Mouse (Mus musculus) forebrain, embryonic 15.5 days (tissue): ENCODE data around the gene Arl4d. TPM values are rescaled to one million over a fixed set of nuclear protein-coding genes. Genes with fewer than 3 reads are reported as not detected.

Experiments used
- ATAC-seq: fragments of 200-750 bp; cut with Nextera tagmentation; replicated peaks from 2 replicates; pipeline ENCODE4 v1.8.0; 2017; ENCODE audit warnings: mild to moderate bottlenecking, moderate TSS enrichment, moderate library complexity
- H3K27ac ChIP-seq: fragments of 300-500 bp; sonication (generic); replicated peaks from 2 replicates; pipeline ENCODE4 v1.5.1; 2015; ENCODE audit warnings: mild to moderate bottlenecking, inconsistent platforms
- H3K27me3 ChIP-seq: fragments of 300-500 bp; sonication (generic); 2 replicates; pipeline ENCODE4 v1.6.1; 2015; ENCODE audit warnings: inconsistent platforms
- H3K36me3 ChIP-seq: fragments of 300-500 bp; sonication (generic); 2 replicates; pipeline ENCODE4 v1.6.1; 2015; ENCODE audit warnings: mild to moderate bottlenecking, inconsistent platforms
- H3K4me1 ChIP-seq: fragments of 300-500 bp; sonication (generic); 2 replicates; pipeline ENCODE4 v1.6.1; 2015; ENCODE audit warnings: inconsistent platforms
- H3K4me2 ChIP-seq: fragments of 300-500 bp; sonication (generic); replicated peaks from 2 replicates; pipeline ENCODE4 v1.6.1; 2015; ENCODE audit warnings: mild to moderate bottlenecking, inconsistent platforms
- H3K4me3 ChIP-seq: fragments of 300-500 bp; sonication (generic); 2 replicates; pipeline ENCODE4 v1.5.1; 2015; ENCODE audit warnings: mild to moderate bottlenecking, inconsistent platforms
- H3K9ac ChIP-seq: fragments of 300-500 bp; sonication (generic); replicated peaks from 2 replicates; pipeline ENCODE4 v1.6.1; 2015; ENCODE audit warnings: mild to moderate bottlenecking, inconsistent platforms
- H3K9me3 ChIP-seq: fragments of 300-500 bp; sonication (generic); 2 replicates; pipeline ENCODE4 v1.6.1; 2016; ENCODE audit warnings: inconsistent platforms
- WGBS: fragments of 180-500 bp; shearing (Covaris S2); methylation state at CpG from one replicate; pipeline ENCODE4 v1.1.7; 2015; ENCODE audit warnings: mixed read lengths; 5-methylcytosine and 5-hydroxymethylcytosine counted together
- polyA plus RNA-seq: library from polyadenylated mRNA; unstranded; fragments of >200 nt; fragmentation: Nextera tagmentation; extraction: Ambion mirVana; gene quantifications from 2 replicates; pipeline ENCODE4 v1.2.1, GENCODE M21; 2015

The Arl4d gene
- polyA plus RNA-seq, 1 experiment from 2014 or later, result 45.8 TPM

DNA sequence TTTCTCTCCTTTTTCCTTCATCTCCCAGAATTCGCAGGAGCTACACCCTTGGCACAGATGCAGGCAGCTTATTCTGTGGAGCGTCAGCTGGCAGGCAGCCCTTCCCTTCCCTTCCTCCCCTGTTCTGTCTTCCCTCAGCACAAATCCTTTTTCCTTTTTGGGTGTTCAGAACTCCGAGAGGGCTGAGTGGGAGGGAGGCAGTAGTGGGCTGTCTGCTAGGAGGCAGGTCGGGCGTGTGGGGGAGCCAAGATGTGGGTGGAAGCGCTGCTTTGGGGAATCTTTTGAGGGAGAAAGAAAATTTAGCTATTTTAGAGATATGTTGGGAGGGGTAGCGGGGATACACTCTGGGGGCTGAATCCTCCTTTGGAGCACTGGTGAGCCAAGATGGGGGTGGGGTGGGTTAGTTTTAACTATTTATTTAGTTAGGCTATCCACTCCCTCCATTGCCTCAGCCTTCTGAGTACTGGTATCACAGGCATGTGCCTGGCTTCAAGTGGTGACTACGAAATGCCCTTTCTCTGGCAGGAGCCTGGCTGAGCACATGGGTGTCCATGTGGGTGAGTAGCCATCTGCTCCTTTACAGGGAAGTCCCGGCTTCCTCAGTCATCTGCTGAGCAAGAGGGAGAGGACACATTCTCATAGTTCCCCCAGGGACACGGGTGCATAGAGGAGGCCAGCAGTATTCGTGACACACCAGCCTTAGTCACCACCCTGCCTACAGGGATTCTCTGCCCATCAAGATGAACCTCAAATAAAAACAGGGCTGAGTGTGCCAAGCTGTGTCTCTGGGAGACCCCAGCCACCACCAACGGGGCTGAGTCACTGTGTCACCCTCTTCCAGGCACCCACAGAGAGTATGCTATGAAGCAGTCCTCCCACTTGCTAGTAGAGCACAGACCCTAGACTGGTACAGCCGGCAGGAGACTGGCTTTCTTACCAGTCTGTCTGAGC is 22.3 kb downstream of the Arl4d start:
- 36% methylated on average over 13 of the region's 13 CpGs for WGBS
- H3K9me3 ChIP-seq, result no peaks in the 10 kb centered on the region
- peaks cover 50% of the 10 kb centered on the region for H3K4me1 ChIP-seq
- peak; percentile 77 for ATAC-seq
- peak overlapping the region; percentile 91 for H3K27ac ChIP-seq
- no peaks in the 10 kb centered on the region for H3K36me3 ChIP-seq
- peak overlapping the region; percentile 23 for H3K4me2 ChIP-seq
- H3K27me3 ChIP-seq, result no peaks in the 10 kb centered on the region
- no peak overlapping the region for H3K4me3 ChIP-seq
- H3K9ac ChIP-seq, result 0 out of 2 replicates have a peak overlapping the region, but pooled peaks have one; percentile 28

- peak; percentile 91 for ATAC-seq
- WGBS, result 24% methylated on average over 10 of the region's 10 CpGs
- Histone ChIP-seq H3K9me3 (no peaks in the 10 kb centered on the region), H3K27ac (peak overlapping the region; percentile 91), H3K9ac (no peak overlapping the region), H3K27me3 (no peaks in the 10 kb centered on the region), H3K4me2 (no peak overlapping the region; the same call in 1 of the 2 replicates), H3K4me1 (peaks cover 50% of the 10 kb centered on the region), H3K36me3 (no peaks in the 10 kb centered on the region), H3K4me3 (no peak overlapping the region)
These were observed 24.4 kb downstream of the Arl4d start for GRCm38 (mm10) chr11:101689701-101690113.

GRCm38 (mm10) chr11:101690326-101690725 is 25.0 kb downstream of the Arl4d start:
- H3K9ac ChIP-seq, result no peak overlapping the region
- no peaks in the 10 kb centered on the region for H3K27me3 ChIP-seq
- 61% methylated on average over 5 of the region's 5 CpGs for WGBS
- no peak overlapping the region for H3K4me2 ChIP-seq
- ATAC-seq, result no peak
- peaks cover 54% of the 10 kb centered on the region for H3K4me1 ChIP-seq
- H3K27ac ChIP-seq, result peak overlapping the region; percentile 91
- H3K9me3 ChIP-seq, result no peaks in the 10 kb centered on the region
- H3K36me3 ChIP-seq, result no peaks in the 10 kb centered on the region
- no peak overlapping the region for H3K4me3 ChIP-seq

DNA sequence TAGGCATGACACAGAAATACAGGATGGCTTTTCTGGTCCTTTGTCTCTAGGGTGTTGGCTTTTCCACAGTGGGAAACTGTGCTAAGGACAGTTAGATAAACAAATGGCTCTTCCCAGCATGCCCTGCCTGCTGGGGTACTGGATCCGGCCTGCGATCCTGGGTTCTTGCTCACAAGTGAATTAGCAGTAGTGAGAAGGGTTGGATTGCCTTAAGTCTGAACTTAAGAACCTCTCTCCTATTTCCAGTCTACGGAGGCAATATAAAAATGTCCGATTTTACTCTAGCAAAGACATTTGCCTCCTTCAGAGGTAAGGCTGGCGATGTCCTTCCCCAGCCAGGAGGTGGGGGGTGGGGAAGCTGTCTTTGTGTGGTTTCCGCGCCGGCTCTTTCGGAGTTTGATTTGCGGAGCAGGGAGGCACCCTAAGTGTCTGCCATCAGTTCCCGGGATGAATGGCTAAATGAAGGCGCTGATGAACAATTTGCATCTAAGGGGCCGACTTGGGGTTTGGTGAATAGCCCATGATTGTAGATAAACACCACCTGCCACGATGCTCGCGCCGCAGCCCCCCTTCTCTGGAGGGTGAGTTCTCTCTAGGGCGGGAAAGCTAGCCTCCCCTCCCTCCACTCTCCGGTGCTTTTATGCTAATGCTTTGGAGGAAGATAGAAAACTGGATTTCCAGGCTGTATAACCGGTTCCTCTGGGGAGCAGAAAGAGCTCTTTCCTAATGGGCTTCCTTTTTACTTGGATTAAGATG is 30.7 kb downstream of the Arl4d start:
- Histone ChIP-seq H3K36me3 (no peaks in the 10 kb centered on the region), H3K27me3 (no peaks in the 10 kb centered on the region), H3K27ac (peak overlapping the region; percentile 95), H3K4me3 (peak overlapping the region; percentile 27), H3K9ac (peak overlapping the region; percentile 23), H3K9me3 (no peaks in the 10 kb centered on the region), H3K4me2 (peak overlapping the region; percentile 44), H3K4me1 (peaks cover 45% of the 10 kb centered on the region)
- ATAC-seq, result peak; percentile 93
- WGBS, result under 1% methylated on average over 20 of the region's 20 CpGs

DNA sequence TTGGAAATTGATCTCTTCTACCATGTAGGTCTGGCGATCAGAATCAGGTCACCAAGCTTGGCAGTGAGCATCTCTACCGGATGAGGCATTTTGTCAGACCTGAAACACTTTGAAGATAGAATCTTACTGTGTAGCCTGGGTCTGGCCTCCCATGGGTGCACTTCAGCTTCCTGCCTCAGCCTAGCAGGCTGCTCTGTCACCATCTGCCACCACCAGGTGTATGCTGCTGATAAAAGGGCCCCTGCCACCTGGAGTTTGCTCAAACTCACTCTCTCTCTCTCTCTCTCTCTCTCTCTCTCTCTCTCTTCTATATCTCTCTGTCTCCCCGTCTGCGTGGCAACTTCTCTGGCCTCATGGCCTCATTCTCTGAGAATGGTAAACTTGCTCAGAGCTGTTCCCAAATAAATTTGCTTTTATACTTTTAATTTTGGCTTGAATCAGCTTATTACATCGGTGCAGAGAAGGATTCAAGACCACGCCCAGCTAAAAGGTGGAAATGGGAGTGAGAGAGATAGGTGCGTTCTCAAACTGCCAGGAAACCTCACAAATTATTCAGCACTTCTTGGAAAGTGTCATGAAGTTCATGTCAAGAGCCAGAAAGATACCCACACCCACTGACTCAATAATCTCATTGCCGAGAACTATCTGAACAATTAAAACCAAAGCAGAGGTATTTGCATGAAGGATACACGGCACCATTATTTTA is 32.0 kb downstream of the Arl4d start:
- ATAC-seq, result no peak
- no peak overlapping the region for H3K4me2 ChIP-seq
- peaks cover 40% of the 10 kb centered on the region for H3K4me1 ChIP-seq
- H3K9ac ChIP-seq, result no peak overlapping the region
- peak overlapping the region; percentile 95 for H3K27ac ChIP-seq
- no peaks in the 10 kb centered on the region for H3K36me3 ChIP-seq
- WGBS, result 94% methylated on average over 9 of the region's 9 CpGs
- H3K4me3 ChIP-seq, result no peak overlapping the region
- no peaks in the 10 kb centered on the region for H3K27me3 ChIP-seq
- H3K9me3 ChIP-seq, result no peaks in the 10 kb centered on the region

GRCm38 (mm10) chr11:101698114-101698513 is 32.8 kb downstream of the Arl4d start:
- H3K9ac ChIP-seq, result no peak overlapping the region
- H3K9me3 ChIP-seq, result no peaks in the 10 kb centered on the region
- no peaks in the 10 kb centered on the region for H3K27me3 ChIP-seq
- H3K4me3 ChIP-seq, result no peak overlapping the region
- no peak for ATAC-seq
- H3K4me2 ChIP-seq, result no peak overlapping the region
- no peaks in the 10 kb centered on the region for H3K36me3 ChIP-seq
- peak overlapping the region; percentile 95 for H3K27ac ChIP-seq
- peaks cover 40% of the 10 kb centered on the region for H3K4me1 ChIP-seq

GRCm38 (mm10) chr11:101699556-101699955 is 34.2 kb downstream of the Arl4d start:
- no peak overlapping the region; the same call in 1 of the 2 replicates for H3K27ac ChIP-seq
- WGBS, result 78% methylated on average over 1 of the region's 1 CpGs
- no peak overlapping the region for H3K4me2 ChIP-seq
- no peaks in the 10 kb centered on the region for H3K27me3 ChIP-seq
- H3K36me3 ChIP-seq, result no peaks in the 10 kb centered on the region
- H3K9ac ChIP-seq, result no peak overlapping the region
- peaks cover 40% of the 10 kb centered on the region for H3K4me1 ChIP-seq
- ATAC-seq, result no peak
- no peaks in the 10 kb centered on the region for H3K9me3 ChIP-seq
- no peak overlapping the region for H3K4me3 ChIP-seq

GRCm38 (mm10) chr11:101699991-101700390 is 34.6 kb downstream of the Arl4d start:
- Histone ChIP-seq H3K27me3 (no peaks in the 10 kb centered on the region), H3K27ac (peak overlapping the region; percentile 56; the same call in 1 of the 2 replicates), H3K4me3 (no peak overlapping the region), H3K36me3 (no peaks in the 10 kb centered on the region), H3K9ac (no peak overlapping the region), H3K9me3 (no peaks in the 10 kb centered on the region), H3K4me2 (no peak overlapping the region), H3K4me1 (peaks cover 40% of the 10 kb centered on the region)
- no peak for ATAC-seq
- WGBS, result 70% methylated on average over 7 of the region's 7 CpGs

DNA sequence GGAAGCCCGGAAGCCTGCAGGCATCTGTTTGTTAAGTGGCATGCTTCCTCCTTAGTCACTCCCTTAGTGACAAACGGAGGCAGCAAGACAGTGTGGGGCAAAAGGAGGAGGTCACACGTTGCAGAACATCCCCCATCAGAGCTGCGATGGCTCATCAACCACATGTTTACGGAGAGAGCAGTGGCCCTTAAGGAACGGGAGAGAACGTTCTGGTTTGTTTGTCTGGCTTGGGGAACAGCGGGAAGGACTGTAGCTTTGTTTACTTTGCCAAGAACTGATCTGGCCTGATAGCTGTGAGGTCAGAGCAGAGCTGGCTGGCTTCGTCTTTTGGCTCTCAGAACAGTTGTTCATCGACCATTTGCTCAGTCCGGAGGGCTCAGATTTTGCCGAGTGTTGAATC is 35.1 kb downstream of the Arl4d start:
- WGBS, result 58% methylated on average over 12 of the region's 12 CpGs
- ATAC-seq, result no peak
- Histone ChIP-seq H3K4me2 (no peak overlapping the region), H3K4me3 (no peak overlapping the region), H3K27me3 (no peaks in the 10 kb centered on the region), H3K27ac (peak overlapping the region; percentile 56; the same call in 1 of the 2 replicates), H3K9me3 (no peaks in the 10 kb centered on the region), H3K4me1 (peaks cover 35% of the 10 kb centered on the region), H3K9ac (no peak overlapping the region), H3K36me3 (no peaks in the 10 kb centered on the region)

DNA sequence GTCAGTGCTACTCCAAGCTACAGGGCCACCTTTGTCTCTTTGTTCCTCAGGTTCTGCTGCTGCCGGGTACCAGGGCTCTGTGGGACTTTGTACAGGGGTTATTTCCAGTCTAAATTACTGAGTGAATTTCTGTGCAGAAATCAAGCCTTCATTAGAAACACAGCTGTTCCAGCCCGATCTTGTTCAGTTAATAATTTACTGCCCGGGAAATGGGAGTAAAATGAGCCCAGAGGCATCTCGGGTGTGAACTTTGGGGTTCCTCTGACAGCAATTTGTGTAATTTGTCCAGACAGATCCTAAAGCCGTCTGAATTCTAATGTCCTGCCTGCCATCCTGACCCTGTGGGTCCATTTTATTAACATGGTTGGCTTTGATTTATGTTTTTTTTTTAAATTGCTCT is 38.7 kb downstream of the Arl4d start:
- Histone ChIP-seq H3K27me3 (no peaks in the 10 kb centered on the region), H3K4me1 (peaks cover 11% of the 10 kb centered on the region), H3K9me3 (no peaks in the 10 kb centered on the region), H3K9ac (no peak overlapping the region), H3K4me2 (no peak overlapping the region), H3K36me3 (no peaks in the 10 kb centered on the region), H3K27ac (peak overlapping the region; percentile 77), H3K4me3 (no peak overlapping the region)
- ATAC-seq, result no peak
- WGBS, result 54% methylated on average over 5 of the region's 5 CpGs

DNA sequence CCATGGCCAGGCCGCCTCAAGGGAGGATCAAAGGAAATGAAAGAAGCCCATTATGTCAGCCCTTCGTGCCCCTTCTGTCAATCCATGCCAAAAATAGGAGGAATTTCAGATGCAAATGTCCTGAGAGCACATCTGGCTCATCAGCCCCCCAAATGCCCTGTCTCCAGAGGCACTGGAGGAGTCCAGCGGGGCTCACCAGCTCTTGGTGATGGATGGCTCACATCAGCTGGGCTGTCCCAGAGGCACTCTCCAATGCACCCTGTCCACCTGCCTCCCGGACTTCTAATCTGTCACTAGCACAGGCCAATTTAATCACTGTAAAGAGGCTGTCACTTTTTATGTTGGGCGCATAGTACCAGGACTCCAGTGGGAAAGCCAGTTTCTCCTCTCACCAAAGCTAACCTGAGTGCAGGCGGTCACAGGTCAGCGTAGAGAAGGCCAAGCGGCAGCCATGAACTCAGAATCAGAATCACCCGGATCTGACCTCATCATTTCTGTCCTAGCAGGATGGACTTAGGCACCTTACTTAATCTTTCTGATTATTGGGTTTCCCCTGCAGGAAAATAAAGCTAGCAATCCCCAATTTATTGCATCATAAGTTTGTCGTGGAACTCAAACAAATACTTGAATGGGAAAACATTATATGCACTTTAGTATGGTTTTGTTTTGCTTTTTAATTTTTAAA is 41.6 kb downstream of the Arl4d start:
- H3K4me1 ChIP-seq, result no peaks in the 10 kb centered on the region
- no peak overlapping the region for H3K9ac ChIP-seq
- no peaks in the 10 kb centered on the region for H3K36me3 ChIP-seq
- H3K4me3 ChIP-seq, result no peak overlapping the region
- no peak overlapping the region for H3K4me2 ChIP-seq
- H3K27ac ChIP-seq, result no peak overlapping the region
- H3K9me3 ChIP-seq, result no peaks in the 10 kb centered on the region
- no peaks in the 10 kb centered on the region for H3K27me3 ChIP-seq
- WGBS, result 84% methylated on average over 10 of the region's 10 CpGs
- ATAC-seq, result no peak
